Mouse (Mus musculus) induced T-regulatory cell, adult 2 months (primary cell): ENCODE measurements around the gene Trappc3.

Source experiments
- DNase-seq: peaks from one replicate; pipeline ENCODE4 v3.0.0-alpha.2; 2012; ENCODE audit warnings: low read depth

The Trappc3 gene

GRCm38 (mm10) chr4:126313202-126313601 lies 51.1 kb downstream of the Trappc3 start:
- no peak for DNase-seq

- DNase-seq = no peak
These were observed 52.3 kb downstream of the Trappc3 start for GRCm38 (mm10) chr4:126314393-126314792.

GRCm38 (mm10) chr4:126315931-126316330 lies 53.8 kb downstream of the Trappc3 start:
- DNase-seq = no peak

- DNase-seq = no peak
These were observed 54.4 kb downstream of the Trappc3 start for GRCm38 (mm10) chr4:126316443-126317040.

- DNase-seq = no peak
These were observed 57.7 kb downstream of the Trappc3 start for GRCm38 (mm10) chr4:126319806-126320205.

- DNase-seq = peak; percentile 99
These were observed 59.2 kb downstream of the Trappc3 start, which contains the start of gene Adprhl2 for GRCm38 (mm10) chr4:126321111-126321853. Gene Adprhl2, minus strand, starts transcription at chr4:126321703.

- DNase-seq = no peak
These were observed 59.9 kb downstream of the Trappc3 start for GRCm38 (mm10) chr4:126321854-126322511.

- no peak for DNase-seq
These were observed 60.5 kb downstream of the Trappc3 start for GRCm38 (mm10) chr4:126322646-126323045.

- no peak for DNase-seq
These were observed 62.7 kb downstream of the Trappc3 start for GRCm38 (mm10) chr4:126324861-126325260.

GRCm38 (mm10) chr4:126325281-126325861 lies 63.2 kb downstream of the Trappc3 start, which contains the start of gene Tekt2:
Gene Tekt2, minus strand, starts transcription at chr4:126325688.
- DNase-seq = no peak
